ENCODE assay signal across 9 mouse cellular contexts in genomic region chr19:4456227-4456626, GRCm38 (mm10). TPM values are rescaled to one million over a fixed set of nuclear protein-coding genes. Genes with fewer than 3 reads are reported as not detected.
DNase-seq lines count a peak whose midpoint lies in the region; ATAC-seq and TF ChIP-seq lines count a peak whose summit lies in the region.
"Had no signal": no experiment of that assay in that cellular context is flagged by ENCODE, and none has a peak within 500 bp of the region (broad histone marks: within the 10 kb centered on the region; RNA-seq: fewer than 3 reads in every experiment).

No protein-coding gene starts in this region.

- ATAC-seq in midbrain, embryonic 11.5 days (ENCODE audit: low FRiP score) = no peak
- no peak for ATAC-seq in midbrain, embryonic 13.5 days
- ATAC-seq in lung, embryonic 14.5 days (ENCODE audit: insufficient read depth) = no peak

- peak; percentile 98 for DNase-seq in midbrain, embryonic 11.5 days (ENCODE audit: low spot score, missing footprints)
- peak; percentile 48 for DNase-seq in adipocyte (ENCODE audit: low spot score)
- peak; percentile 66 for DNase-seq in cerebellum, adult 9-11 months
- DNase-seq in kidney, adult 8-10 months = peak; percentile 32 to 75
- peak; percentile 73 for DNase-seq in lung, embryonic 14.5 days
- peak; percentile 50 for DNase-seq in spleen, adult 12 weeks (ENCODE audit: low spot score)
- DNase-seq in MN1 (ENCODE audit: low spot score) = no peak

- H3K4me3 ChIP-seq in midbrain, embryonic 11.5 days (ENCODE audit: low read depth, low read length) = no peak overlapping the region
- no peak overlapping the region for H3K4me3 ChIP-seq in midbrain, embryonic 13.5 days (replicated peaks)
- H3K4me3 ChIP-seq in lung, embryonic 14.5 days (ENCODE audit: low read depth, low read length) = no peak overlapping the region

- H3K9ac ChIP-seq in midbrain, embryonic 11.5 days (ENCODE audit: low read length) = no peak overlapping the region
- H3K9ac ChIP-seq in midbrain, embryonic 13.5 days (replicated peaks) = no peak overlapping the region
- no peak overlapping the region for H3K9ac ChIP-seq in lung, embryonic 14.5 days

- H3K36me3 ChIP-seq in midbrain, embryonic 11.5 days (ENCODE audit: control insufficient read depth, insufficient read depth, low read length) = no peaks in the 10 kb centered on the region
- no peaks in the 10 kb centered on the region for H3K36me3 ChIP-seq in midbrain, embryonic 13.5 days
- H3K36me3 ChIP-seq in lung, embryonic 14.5 days (ENCODE audit: insufficient read depth) = no peaks in the 10 kb centered on the region

- H3K27ac ChIP-seq in midbrain, embryonic 11.5 days (ENCODE audit: low read depth, low read length) = no peak overlapping the region
- no peak overlapping the region for H3K27ac ChIP-seq in midbrain, embryonic 13.5 days
- H3K27ac ChIP-seq in lung, embryonic 14.5 days (ENCODE audit: low read depth) = no peak overlapping the region

- 13% methylated on average over 11 of the region's 11 CpGs for WGBS in midbrain, embryonic 11.5 days
- WGBS in midbrain, embryonic 13.5 days = 13% methylated on average over 11 of the region's 11 CpGs
- 11% methylated on average over 11 of the region's 11 CpGs for WGBS in lung, embryonic 14.5 days

- no peak overlapping the region for H3K4me2 ChIP-seq in midbrain, embryonic 11.5 days
- no peak overlapping the region for H3K4me2 ChIP-seq in midbrain, embryonic 13.5 days (replicated peaks)
- no peak overlapping the region for H3K4me2 ChIP-seq in lung, embryonic 14.5 days

- no peaks in the 10 kb centered on the region for H3K27me3 ChIP-seq in midbrain, embryonic 11.5 days (ENCODE audit: control insufficient read depth, insufficient read depth, low read length)
- H3K27me3 ChIP-seq in midbrain, embryonic 13.5 days = no peaks in the 10 kb centered on the region
- H3K27me3 ChIP-seq in lung, embryonic 14.5 days (ENCODE audit: insufficient read depth, low read length) = no peaks in the 10 kb centered on the region

- TF ChIP-seq CTCF in lung, embryonic 14.5 days (IDR thresholded peaks at IDR 0.05; ENCODE audit: low read depth) = peak; percentile 77

- no peaks in the 10 kb centered on the region for H3K4me1 ChIP-seq in midbrain, embryonic 11.5 days (ENCODE audit: control insufficient read depth, insufficient read depth, low read length)
- H3K4me1 ChIP-seq in midbrain, embryonic 13.5 days (replicated peaks) = peaks cover 9% of the 10 kb centered on the region; the same call in 1 of the 2 replicates
- no peaks in the 10 kb centered on the region for H3K4me1 ChIP-seq in lung, embryonic 14.5 days (ENCODE audit: insufficient read depth)

- no peaks in the 10 kb centered on the region for H3K9me3 ChIP-seq in midbrain, embryonic 11.5 days (ENCODE audit: control insufficient read depth, low read length)
- no peaks in the 10 kb centered on the region for H3K9me3 ChIP-seq in midbrain, embryonic 13.5 days
- H3K9me3 ChIP-seq in lung, embryonic 14.5 days (ENCODE audit: low read depth, low read length) = no peaks in the 10 kb centered on the region

RNA-seq across cellular contexts. Expression of gene Rhod, which starts 17.0 kb away (rescaled TPM):
- 10.9 and 11.1 TPM in 2 replicates for polyA plus RNA-seq in midbrain, embryonic 11.5 days (2014; fragmentation: Nextera tagmentation; extraction: Ambion mirVana)
- polyA plus RNA-seq in midbrain, embryonic 13.5 days (2015; fragmentation: Nextera tagmentation; extraction: Ambion mirVana) = 4.2 and 10.3 TPM in 2 replicates
- polyA plus RNA-seq in lung, embryonic 14.5 days (2014; fragmentation: Nextera tagmentation; extraction: Ambion mirVana) = 33.7 and 46.0 TPM in 2 replicates

RNA-seq across cellular contexts. Expression of gene Syt12, which starts 21.0 kb away (rescaled TPM):
- polyA plus RNA-seq in midbrain, embryonic 11.5 days (2014; fragmentation: Nextera tagmentation; extraction: Ambion mirVana) = 0.62 and 1.0 TPM in 2 replicates
- 1.7 and 1.9 TPM in 2 replicates for polyA plus RNA-seq in midbrain, embryonic 13.5 days (2015; fragmentation: Nextera tagmentation; extraction: Ambion mirVana)
- 1.3 and 1.8 TPM in 2 replicates for polyA plus RNA-seq in lung, embryonic 14.5 days (2014; fragmentation: Nextera tagmentation; extraction: Ambion mirVana)

RNA-seq across cellular contexts. Expression of gene 2010003K11Rik, which starts 42.2 kb away (rescaled TPM):
- polyA plus RNA-seq in midbrain, embryonic 11.5 days (2014; fragmentation: Nextera tagmentation; extraction: Ambion mirVana) = not detected in 2 replicates
- polyA plus RNA-seq in midbrain, embryonic 13.5 days (2015; fragmentation: Nextera tagmentation; extraction: Ambion mirVana) = not detected in 2 replicates
- not detected in 2 replicates for polyA plus RNA-seq in lung, embryonic 14.5 days (2014; fragmentation: Nextera tagmentation; extraction: Ambion mirVana)
- polyA plus RNA-seq: lung, embryonic 16.5 days had no signal

RNA-seq across cellular contexts. Expression of gene Pcx, which starts 54.0 kb away (rescaled TPM):
- polyA plus RNA-seq in midbrain, embryonic 11.5 days (2014; fragmentation: Nextera tagmentation; extraction: Ambion mirVana) = 13.8 and 14.0 TPM in 2 replicates
- polyA plus RNA-seq in midbrain, embryonic 13.5 days (2015; fragmentation: Nextera tagmentation; extraction: Ambion mirVana) = 18.7 and 20.7 TPM in 2 replicates
- polyA plus RNA-seq in lung, embryonic 14.5 days (2014; fragmentation: Nextera tagmentation; extraction: Ambion mirVana) = 12.7 and 14.0 TPM in 2 replicates

RNA-seq across cellular contexts. Expression of gene Kdm2a, which starts 58.1 kb away (rescaled TPM):
- polyA plus RNA-seq in midbrain, embryonic 11.5 days (2014; fragmentation: Nextera tagmentation; extraction: Ambion mirVana) = 34.9 and 42.0 TPM in 2 replicates
- 37.5 and 43.0 TPM in 2 replicates for polyA plus RNA-seq in midbrain, embryonic 13.5 days (2015; fragmentation: Nextera tagmentation; extraction: Ambion mirVana)
- 56.2 and 63.1 TPM in 2 replicates for polyA plus RNA-seq in lung, embryonic 14.5 days (2014; fragmentation: Nextera tagmentation; extraction: Ambion mirVana)
